ENCODE assay signal across 8 mouse cellular contexts in the genomic region with DNA sequence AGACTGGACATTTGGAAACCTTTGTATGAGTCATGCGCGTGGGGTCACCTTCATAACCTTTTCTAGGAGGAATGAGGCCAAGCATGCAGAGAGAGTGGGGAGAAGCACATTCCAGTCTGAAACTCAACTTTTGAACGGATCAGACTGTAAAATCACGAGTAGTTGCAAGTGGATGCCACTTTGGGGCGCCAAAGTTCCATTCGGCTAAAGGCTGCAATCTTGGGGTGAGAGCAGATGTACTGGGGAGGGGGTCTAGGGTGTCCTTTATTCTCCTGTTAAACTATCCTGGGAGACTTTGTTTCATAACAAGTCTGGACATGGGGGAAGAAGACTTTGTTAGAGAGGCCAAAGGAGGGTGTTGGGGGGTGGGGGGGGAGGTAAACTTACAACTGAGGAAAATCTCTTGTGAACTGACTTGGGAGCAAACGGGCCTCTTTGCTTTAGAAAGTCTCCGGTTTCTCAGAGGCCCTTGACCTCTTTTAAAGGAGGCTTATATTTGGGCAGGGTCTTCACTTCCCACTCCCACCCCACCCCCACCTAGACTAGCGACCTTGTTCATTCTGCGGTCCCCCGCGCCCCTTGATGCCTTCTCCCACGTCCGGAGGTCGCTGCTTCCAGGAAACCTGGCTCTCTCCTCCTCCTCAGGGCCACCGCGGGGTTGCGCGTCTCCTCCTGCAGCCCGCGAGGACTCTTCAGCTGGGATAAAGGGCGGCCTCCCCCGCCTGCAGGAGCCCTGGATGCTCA. TPM values are rescaled to one million over a fixed set of nuclear protein-coding genes. Genes with fewer than 3 reads are reported as not detected.
A peak's percentile ranks its signal among the peaks of the same experiment; 100 is the strongest.
DNase-seq lines count a peak whose midpoint lies in the region; ATAC-seq and TF ChIP-seq lines count a peak whose summit lies in the region.

No protein-coding gene starts in this region.

- H3K4me1 ChIP-seq in lung, postnatal 0 days (ENCODE audit: insufficient read depth, low read depth, low read length) = no peaks in the 10 kb centered on the region
- 0 out of 2 replicates have a peak, but pooled peaks cover 5% of the 10 kb centered on the region for H3K4me1 ChIP-seq in limb, embryonic 11.5 days (ENCODE audit: control insufficient read depth, insufficient read depth, low read length)

- ATAC-seq in cerebellum, adult (ENCODE audit: insufficient number of reproducible peaks, low FRiP score, low TSS enrichment) = peak; percentile 57; the same call in 1 of the 2 replicates
- peak; percentile 26; the same call in 1 of the 2 replicates for ATAC-seq in lung, postnatal 0 days
- peak; percentile 49 for ATAC-seq in frontal cortex, adult (ENCODE audit: low TSS enrichment)
- ATAC-seq in limb, embryonic 11.5 days (ENCODE audit: insufficient number of reproducible peaks, low FRiP score, low TSS enrichment, low read depth) = peak; percentile 66

- TF ChIP-seq CTCF in lung, postnatal 0 days (IDR thresholded peaks at IDR 0.05) = peak; percentile 70

- H3K9me3 ChIP-seq in lung, postnatal 0 days (ENCODE audit: low read length) = no peaks in the 10 kb centered on the region
- H3K9me3 ChIP-seq in limb, embryonic 11.5 days (ENCODE audit: control insufficient read depth, low read length) = no peaks in the 10 kb centered on the region

- no peak overlapping the region for H3K9ac ChIP-seq in lung, postnatal 0 days (replicated peaks; ENCODE audit: low read depth)
- H3K9ac ChIP-seq in limb, embryonic 11.5 days (ENCODE audit: low read length) = no peak overlapping the region

- WGBS in lung, postnatal 0 days = under 1% methylated on average over 17 of the region's 23 CpGs
- 0% methylated on average over 21 of the region's 23 CpGs for WGBS in limb, embryonic 11.5 days

- H3K4me3 ChIP-seq in lung, postnatal 0 days (ENCODE audit: low read depth, low read length) = no peak overlapping the region; the same call in 1 of the 2 replicates
- peak overlapping the region; percentile 39 for H3K4me3 ChIP-seq in limb, embryonic 11.5 days (ENCODE audit: low read depth, low read length)

- no peak for TF ChIP-seq EP300 in lung, postnatal 0 days (IDR thresholded peaks at IDR 0.05)

- H3K36me3 ChIP-seq in lung, postnatal 0 days (ENCODE audit: insufficient read depth, low read length) = no peaks in the 10 kb centered on the region
- H3K36me3 ChIP-seq in limb, embryonic 11.5 days (ENCODE audit: control insufficient read depth, insufficient read depth, low read length) = no peaks in the 10 kb centered on the region

- H3K27ac ChIP-seq in lung, postnatal 0 days (ENCODE audit: low read length) = no peak overlapping the region
- no peak overlapping the region for H3K27ac ChIP-seq in limb, embryonic 11.5 days (replicated peaks; ENCODE audit: low read depth, low read length)

- no peak for DNase-seq in cerebellum, adult 9-10 months
- DNase-seq in lung, postnatal 0 days (ENCODE audit: low spot score) = peak; percentile 48
- DNase-seq in lung, postnatal 14 days = no peak
- DNase-seq in limb, embryonic 11.5 days (ENCODE audit: low spot score) = peak; percentile 81
- peak; percentile 91 for DNase-seq in retina, embryonic 14.5 days (ENCODE audit: low spot score)
- DNase-seq in spleen, adult 12 weeks (ENCODE audit: low spot score) = no peak

- H3K27me3 ChIP-seq in lung, postnatal 0 days (replicated peaks; ENCODE audit: insufficient read depth, low read length) = peaks cover 42% of the 10 kb centered on the region
- peaks cover 40% of the 10 kb centered on the region for H3K27me3 ChIP-seq in limb, embryonic 11.5 days (ENCODE audit: control insufficient read depth, insufficient read depth, low read length)

- H3K4me2 ChIP-seq in lung, postnatal 0 days (replicated peaks; ENCODE audit: low read depth, low read length) = peak overlapping the region; percentile 19; the same call in 1 of the 2 replicates
- peak overlapping the region; percentile 74 for H3K4me2 ChIP-seq in limb, embryonic 11.5 days (ENCODE audit: low read depth, severe bottlenecking)

RNA-seq across cellular contexts. Expression of a gene that starts 11.0 kb away (rescaled TPM):
- not detected in 2 replicates for polyA plus RNA-seq in lung, postnatal 0 days (2015; fragmentation: Nextera tagmentation; extraction: Ambion mirVana)
- polyA plus RNA-seq in limb, embryonic 11.5 days (2014; fragmentation: Nextera tagmentation; extraction: Ambion mirVana) = 0.16 and 0.18 TPM in 2 replicates

Comparison
In these comparisons a context has a peak if more than half of its experiments do, and no peak if none do; other contexts are left out.
1. DNase-seq: peak in lung, postnatal 0 days (single experiment), limb, embryonic 11.5 days (single experiment) and retina, embryonic 14.5 days (single experiment); none in cerebellum, adult 9-10 months (single experiment), lung, postnatal 14 days (single experiment) and spleen, adult 12 weeks (single experiment).
2. Peak in every context shown above with its lines, with median percentiles within 50 percentile points of each other: ATAC-seq.